Mouse (Mus musculus) brain, embryonic 14.5 days (tissue): ENCODE results near the gene Upk3a.

ENCODE experiments used
- CTCF ChIP-seq: fragments of 200-500 bp; IDR thresholded peaks from 2 replicates; pipeline ENCODE4 v1.5.1; 2012; ENCODE audit warnings: inconsistent platforms, mild to moderate bottlenecking, moderate library complexity, borderline replicate concordance; ENCODE audit not compliant: insufficient read depth, insufficient read length; ENCODE audit errors: extremely low read depth
- POLR2A ChIP-seq: fragments of 200-500 bp; IDR thresholded peaks from 2 replicates; pipeline ENCODE4 v1.6.1; 2012; ENCODE audit warnings: mild to moderate bottlenecking, inconsistent platforms, borderline replicate concordance; ENCODE audit not compliant: poor library complexity, insufficient read depth, insufficient read length, severe bottlenecking; ENCODE audit errors: extremely low read depth

DNA sequence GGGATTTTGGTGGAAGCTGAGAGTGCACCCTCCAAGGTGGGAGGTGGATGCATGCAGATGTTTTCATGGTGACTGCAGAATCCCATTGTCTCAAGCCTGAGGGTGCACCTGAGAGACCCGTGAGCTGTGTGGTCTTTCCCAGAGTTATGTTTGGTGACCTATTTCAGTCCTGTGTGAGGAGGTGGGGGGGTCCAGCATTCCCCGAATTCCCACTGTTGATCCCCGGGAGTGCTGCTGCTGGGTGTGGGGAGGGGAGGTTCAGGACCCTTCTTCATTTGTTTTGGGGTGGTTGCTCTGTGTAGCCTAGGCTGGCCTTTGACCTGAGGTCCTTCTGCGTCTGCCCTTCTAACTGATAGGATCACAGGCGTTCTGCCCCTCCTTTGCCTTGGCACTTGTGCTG, 26.8 kb downstream of the Upk3a start:
- TF ChIP-seq POLR2A: no peak
- TF ChIP-seq CTCF: no peak
